Mouse (Mus musculus): ENCODE measurements at regions not wholly inside any gene's neighbourhood (a gene's known extent, or its start where the extent isn't known, plus 50 kb on each side); places are given as distances from the start of the nearest gene placed in this dataset.
"Not testable (repeated sequence)": the region's sequence is repeated elsewhere in the genome, so short reads cannot be mapped to it uniquely, and the experiment has no call there.

GRCm38 (mm10) chr12:114009391-114009790, 465.7 kb downstream of the Adam6a start:
- DNase-seq (ENCODE audit: low spot score in 2 of 2): no peak

- peak; percentile 64 to 90 for DNase-seq (ENCODE audit: low spot score in 2 of 2)
Measured at GRCm38 (mm10) chr12:114012860-114013259, 469.2 kb downstream of the Adam6a start.

- not testable (repeated sequence) for DNase-seq (ENCODE audit: low spot score in 2 of 2)
Measured at GRCm38 (mm10) chr12:114037011-114037410, 493.3 kb downstream of the Adam6a start.

- not testable (repeated sequence) for DNase-seq (ENCODE audit: low spot score in 2 of 2)
Measured at GRCm38 (mm10) chr12:114047991-114048390, 504.3 kb downstream of the Adam6a start.

GRCm38 (mm10) chr12:114053341-114053740, 509.6 kb downstream of the Adam6a start:
- no peak for DNase-seq (ENCODE audit: low spot score in 2 of 2)

GRCm38 (mm10) chr12:114059615-114060014, 515.9 kb downstream of the Adam6a start:
- DNase-seq (ENCODE audit: low spot score in 2 of 2): no peak

GRCm38 (mm10) chr12:114067166-114067565, 523.5 kb downstream of the Adam6a start:
- no peak for DNase-seq (ENCODE audit: low spot score in 2 of 2)

GRCm38 (mm10) chr12:114108731-114109130, 565.0 kb downstream of the Adam6a start:
- not testable (repeated sequence) for DNase-seq (ENCODE audit: low spot score in 2 of 2)

- DNase-seq (ENCODE audit: low spot score in 2 of 2): no peak
Measured at GRCm38 (mm10) chr12:114134897-114135296, 591.2 kb downstream of the Adam6a start.

GRCm38 (mm10) chr12:114148779-114149178, 605.1 kb downstream of the Adam6a start:
- DNase-seq (ENCODE audit: low spot score in 2 of 2): no peak

GRCm38 (mm10) chr12:114172305-114172704, 628.6 kb downstream of the Adam6a start:
- DNase-seq (ENCODE audit: low spot score in 2 of 2): no peak

- DNase-seq (ENCODE audit: low spot score in 2 of 2): no peak
Measured at GRCm38 (mm10) chr12:114199521-114199920, 655.8 kb downstream of the Adam6a start.

- DNase-seq (ENCODE audit: low spot score in 2 of 2): no peak
Measured at GRCm38 (mm10) chr12:114222541-114222940, 678.8 kb downstream of the Adam6a start.
